Mouse (Mus musculus): ENCODE data around the gene Dusp9.

GRCm38 (mm10) chrX:73615876-73616275 lies 23.3 kb upstream of the Dusp9 start:
- TF ChIP-seq CTCF (IDR thresholded peaks at IDR 0.05; ENCODE audit: extremely low read depth, insufficient read depth, low read length), result no peak
- no peak for TF ChIP-seq POLR2A (IDR thresholded peaks at IDR 0.05; ENCODE audit: extremely low read depth, insufficient read depth, low read length)

All from cortical plate, adult 2 months (tissue).